Mouse (Mus musculus): ENCODE measurements around the gene H2al2a. TPM values are rescaled to one million over a fixed set of nuclear protein-coding genes. Genes with fewer than 3 reads are reported as not detected.

Gene H2al2a
- polyA plus RNA-seq, 1 experiment: 553 TPM

DNA sequence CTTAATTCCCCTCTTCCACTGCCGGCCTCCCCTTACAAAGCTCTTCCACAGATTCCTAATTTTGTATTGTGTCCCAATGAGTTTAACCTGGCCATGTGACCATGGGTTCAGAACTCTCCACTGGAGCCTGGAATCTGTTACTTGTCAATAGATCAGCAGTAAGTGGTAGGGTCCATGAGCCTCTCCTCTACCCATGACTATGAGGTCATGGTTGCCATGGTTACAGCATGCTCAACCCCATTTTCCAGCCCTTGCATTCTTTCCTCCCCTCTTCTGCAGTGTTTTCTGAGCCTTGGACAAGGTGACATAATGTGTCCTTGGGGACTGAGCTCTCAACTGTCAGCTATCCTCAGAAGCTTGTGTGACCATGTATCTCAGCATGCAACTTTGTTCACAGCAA lies 37.3 kb downstream of the H2al2a start:
- no peak overlapping the region for H3K4me3 ChIP-seq (ENCODE audit: control insufficient read depth, low read depth, low read length)
- H3K36me3 ChIP-seq (ENCODE audit: control insufficient read depth, insufficient read depth, low read length): no peaks in the 10 kb centered on the region
- H3K4me1 ChIP-seq (ENCODE audit: control insufficient read depth, insufficient read depth, low read length): no peaks in the 10 kb centered on the region
- TF ChIP-seq CTCF (IDR thresholded peaks at IDR 0.05; ENCODE audit: control insufficient read depth, insufficient read depth, insufficient replicate concordance, low read depth, low read length): no peak
- no peak for TF ChIP-seq POLR2A (IDR thresholded peaks at IDR 0.05; ENCODE audit: control insufficient read depth, low read depth, low read length)
- no peak overlapping the region for H3K27ac ChIP-seq (ENCODE audit: control insufficient read depth, insufficient read depth, low read depth, low read length)
- H3K27me3 ChIP-seq (ENCODE audit: control insufficient read depth, insufficient read depth, low read length): no peaks in the 10 kb centered on the region

DNA sequence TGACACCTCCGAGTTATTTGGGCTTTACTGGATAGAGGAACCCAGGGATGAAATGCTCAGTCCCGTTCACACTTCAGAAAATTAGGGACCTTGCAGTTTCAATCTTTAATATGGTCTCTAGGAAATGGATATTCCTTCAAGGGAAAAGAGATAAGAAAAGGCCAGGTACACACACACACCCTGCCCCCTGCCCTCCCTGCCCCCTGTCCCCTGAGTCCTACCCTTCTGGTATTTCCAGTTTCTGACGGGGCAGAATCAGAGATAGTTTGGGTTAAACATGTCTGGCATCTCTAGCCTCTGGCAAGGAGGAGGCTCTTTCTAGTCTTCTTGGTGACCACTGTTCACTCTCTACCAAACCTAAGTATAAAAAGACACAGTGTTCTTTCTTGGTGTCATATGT lies 49.9 kb downstream of the H2al2a start:
- Histone ChIP-seq H3K36me3 (ENCODE audit: control insufficient read depth, insufficient read depth, low read length) (no peaks in the 10 kb centered on the region), H3K4me1 (ENCODE audit: control insufficient read depth, insufficient read depth, low read length) (peaks cover 6% of the 10 kb centered on the region; the same call in 1 of the 2 replicates)
- TF ChIP-seq CTCF (IDR thresholded peaks at IDR 0.05; ENCODE audit: control insufficient read depth, insufficient read depth, insufficient replicate concordance, low read depth, low read length) (no peak), POLR2A (IDR thresholded peaks at IDR 0.05; ENCODE audit: control insufficient read depth, low read depth, low read length) (no peak)

More for the DNA sequence above, 49.9 kb downstream of the H2al2a start:
- Histone ChIP-seq H3K27ac (ENCODE audit: control insufficient read depth, insufficient read depth, low read depth, low read length) (no peak overlapping the region), H3K4me3 (ENCODE audit: control insufficient read depth, low read depth, low read length) (no peak overlapping the region), H3K27me3 (ENCODE audit: control insufficient read depth, insufficient read depth, low read length) (no peaks in the 10 kb centered on the region)

Other genes starting within 250 kb of the H2al2a start
- 0.07 and 0.29 TPM in 2 replicates for gene A930004D18Rik, start 40.8 kb upstream of the H2al2a start, polyA plus RNA-seq (2012; rRNA removed)
- gene Skida1, start 52.1 kb upstream of the H2al2a start, polyA plus RNA-seq (2012; rRNA removed): 0.06 and 0.23 TPM in 2 replicates
- 155 and 165 TPM in 2 replicates for gene Mllt10, start 58.3 kb upstream of the H2al2a start, polyA plus RNA-seq (2012; rRNA removed)

Measured in testis, adult 2 months (tissue).